Mouse (Mus musculus) monocyte, adult 5-6 weeks (primary cell): ENCODE results near the gene Ralgds. TPM values are rescaled to one million over a fixed set of nuclear protein-coding genes. Genes with fewer than 3 reads are reported as not detected.

Experiments used
- ATAC-seq: fragments of 153-309, 156-312 bp; replicated peaks from 2 replicates; pipeline ENCODE4 v1.8.0; 2017; ENCODE audit warnings: mild to moderate bottlenecking; ENCODE audit not compliant: low TSS enrichment, insufficient number of reproducible peaks, severe bottlenecking, poor library complexity, low FRiP score
- total RNA-seq: library from RNA; stranded (forward); fragments of 200-1000, 200-491, 200-594 nt; gene quantifications from 3 replicates; pipeline ENCODE4 v1.2.3, GENCODE M21; 2017

The Ralgds gene
- total RNA-seq, 1 experiment from 2014 or later, result 14.6 TPM

DNA sequence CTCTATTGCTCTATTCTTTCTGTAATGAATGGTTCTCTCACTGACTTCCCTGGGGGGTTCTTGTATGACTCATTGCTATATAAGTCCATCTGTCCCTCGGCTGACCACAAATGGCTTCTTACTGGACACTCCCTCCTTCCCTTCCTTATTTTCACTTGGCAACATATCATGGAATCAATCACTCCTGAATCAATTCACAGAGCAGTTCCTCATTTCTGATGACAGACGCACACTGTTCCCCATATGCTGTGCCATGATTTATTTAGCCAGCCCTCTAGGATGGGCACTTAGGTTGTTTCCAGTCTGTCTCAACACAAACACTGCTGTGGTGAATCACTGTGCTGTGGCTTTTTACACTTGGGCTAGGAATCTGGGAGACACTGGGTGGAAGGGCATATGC, 78.6 kb downstream of the Ralgds start:
- ATAC-seq, result peak; percentile 95

DNA sequence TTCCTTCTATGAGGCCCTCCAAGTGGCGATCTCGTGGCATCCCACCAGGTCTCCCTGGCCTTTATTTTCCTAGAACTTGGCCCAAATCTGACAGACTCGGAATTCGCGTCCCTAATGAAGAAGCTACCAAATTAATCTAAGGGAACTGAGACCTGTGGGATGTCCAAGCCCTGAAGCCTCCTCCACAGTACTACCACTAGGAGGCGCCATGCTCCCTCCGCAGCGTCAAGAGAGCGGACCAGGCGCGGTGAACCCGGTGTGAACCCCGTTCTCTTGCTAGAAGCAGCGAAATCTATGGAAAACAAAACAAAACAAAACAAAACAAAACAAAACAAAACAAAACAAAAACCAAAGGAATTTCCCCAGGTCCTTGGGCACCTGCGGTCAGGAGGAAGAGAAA, 79.9 kb downstream of the Ralgds start:
- ATAC-seq, result peak; percentile 51; the same call in 1 of the 2 replicates

DNA sequence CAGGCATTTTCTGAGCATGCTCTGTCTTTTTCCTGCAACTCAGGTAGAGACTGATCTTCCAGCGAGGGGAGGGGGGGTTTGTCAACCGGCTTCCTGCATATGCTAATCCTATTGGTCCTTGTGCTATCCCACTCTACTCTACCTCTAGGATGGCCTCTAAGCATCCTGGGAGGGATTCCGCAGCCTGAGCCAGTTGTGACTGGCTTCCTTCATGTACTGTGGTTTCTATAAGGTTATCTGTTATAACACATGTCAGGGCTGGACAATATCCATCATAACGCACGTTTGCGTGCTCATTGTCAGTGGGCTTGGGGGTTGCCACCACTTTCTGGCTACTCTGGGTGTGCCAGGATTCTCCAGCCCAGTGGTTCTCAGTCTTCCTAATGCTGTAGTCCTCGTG, 83.1 kb downstream of the Ralgds start:
- ATAC-seq, result no peak

DNA sequence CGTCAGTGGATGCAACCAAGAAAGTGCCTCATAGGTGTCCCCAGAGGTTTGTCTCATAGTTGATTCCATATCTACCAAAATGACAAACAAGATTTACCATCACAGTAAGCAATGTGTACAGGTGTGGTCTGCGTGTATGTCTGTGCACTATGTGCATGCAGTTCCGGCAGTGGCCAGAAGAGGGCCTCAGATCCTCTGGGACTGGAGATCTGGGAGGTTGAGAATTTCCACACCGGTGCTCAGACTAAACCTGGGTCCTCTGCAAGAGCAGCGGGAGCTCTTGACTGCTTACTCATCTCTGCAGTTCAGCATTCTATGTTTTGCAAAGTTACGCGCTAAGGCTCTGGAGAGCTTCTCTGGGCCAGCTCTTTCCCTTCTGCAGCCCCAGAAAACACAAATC, 84.1 kb downstream of the Ralgds start:
- no peak for ATAC-seq

DNA sequence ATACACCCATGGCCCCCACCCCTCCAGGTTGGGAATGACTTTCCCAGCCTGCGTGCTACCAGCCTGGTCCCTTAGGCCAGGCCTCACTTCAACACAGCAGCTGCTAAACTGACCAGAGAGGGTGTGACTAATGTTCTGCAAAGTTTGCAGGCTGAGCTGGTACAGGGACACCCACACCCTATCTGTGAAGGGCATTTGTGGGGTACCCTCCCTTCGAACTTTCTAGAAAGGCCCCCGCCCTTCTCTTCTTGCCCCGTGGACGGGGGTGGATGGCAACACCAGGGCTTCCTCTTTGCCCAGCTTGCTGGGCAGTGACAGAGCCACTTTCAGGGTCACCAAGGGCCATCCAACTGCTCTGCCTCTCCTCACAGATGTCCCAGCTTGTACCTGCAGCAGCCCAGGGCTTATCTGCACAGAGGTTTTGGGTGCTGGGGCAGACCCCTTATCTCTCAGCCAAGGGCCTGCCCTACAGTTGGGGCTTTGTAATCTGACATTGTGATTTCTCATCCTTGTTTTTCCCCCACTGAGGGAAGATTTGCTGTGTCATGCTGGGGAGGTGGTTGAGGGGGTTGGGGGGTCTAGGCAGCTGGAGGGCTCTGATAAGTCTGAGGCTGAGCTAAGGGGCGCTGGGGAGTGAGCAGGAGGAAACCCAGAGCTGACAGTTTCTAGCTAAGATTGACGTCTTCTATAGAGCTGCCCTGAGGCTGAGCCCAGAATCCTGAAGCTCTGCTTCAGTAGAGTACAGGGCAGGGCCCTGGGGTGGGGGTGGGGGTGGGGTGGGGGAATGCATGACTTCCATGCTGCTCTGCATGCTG, 85.0 kb downstream of the Ralgds start:
- ATAC-seq, result peak; percentile 44

DNA sequence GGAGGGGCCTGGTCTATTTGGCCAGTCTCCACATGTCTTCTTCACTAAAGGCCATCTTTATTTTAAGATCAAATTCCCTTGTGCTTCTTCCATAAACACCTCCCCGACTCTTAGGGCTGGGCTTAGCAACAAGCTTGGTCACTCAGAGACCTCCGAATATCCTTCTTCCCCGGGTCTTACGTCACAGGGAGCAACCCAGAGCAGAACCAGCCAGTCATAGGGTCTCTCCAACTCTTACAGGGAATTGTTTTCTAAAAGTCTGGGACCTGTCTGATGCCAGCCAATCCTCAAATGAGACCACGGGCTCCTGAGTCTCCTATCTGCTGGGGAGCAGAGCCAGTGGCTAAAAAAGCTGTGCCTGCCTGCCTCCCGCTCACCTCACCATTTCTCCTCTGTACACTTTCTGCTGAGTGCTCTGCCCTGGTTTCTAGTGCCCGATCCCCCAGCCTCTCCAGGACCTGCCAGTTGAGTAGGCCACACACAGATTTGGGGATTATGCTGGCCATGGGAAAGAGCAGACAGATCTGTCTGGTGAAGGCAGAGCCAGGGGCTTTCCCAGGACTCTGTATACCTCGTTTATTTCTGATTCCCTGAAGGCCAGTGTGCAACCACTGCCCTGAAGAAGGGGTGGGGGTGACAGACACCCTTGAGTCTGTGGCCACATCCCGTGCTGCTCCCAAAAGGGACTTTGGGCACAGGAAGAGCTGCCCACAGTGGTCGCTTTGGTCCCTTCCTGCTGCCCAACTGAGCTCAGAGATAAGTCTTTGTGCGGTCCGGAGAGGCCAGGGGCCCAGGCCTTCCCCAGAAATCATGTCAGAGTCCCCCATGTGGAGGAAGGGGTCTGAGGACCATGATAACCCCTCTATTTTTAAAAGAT, 86.0 kb downstream of the Ralgds start:
- no peak for ATAC-seq

DNA sequence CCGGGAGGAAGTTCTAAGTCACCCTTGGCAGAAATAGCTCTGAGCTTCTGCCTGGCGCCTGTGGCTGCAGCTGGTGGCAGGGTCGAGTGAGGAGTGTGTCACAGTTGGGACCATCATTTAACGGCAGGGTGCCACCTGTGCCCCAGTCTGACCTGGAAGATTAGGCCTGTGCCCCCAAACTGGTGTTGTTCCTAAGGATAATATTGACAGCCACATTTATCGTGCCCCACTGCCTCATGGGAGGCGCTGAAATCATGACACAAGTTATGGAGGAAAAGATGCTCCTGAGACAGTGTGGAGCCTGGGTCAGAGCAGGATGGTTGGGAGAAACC, 86.6 kb downstream of the Ralgds start:
- ATAC-seq, result no peak

DNA sequence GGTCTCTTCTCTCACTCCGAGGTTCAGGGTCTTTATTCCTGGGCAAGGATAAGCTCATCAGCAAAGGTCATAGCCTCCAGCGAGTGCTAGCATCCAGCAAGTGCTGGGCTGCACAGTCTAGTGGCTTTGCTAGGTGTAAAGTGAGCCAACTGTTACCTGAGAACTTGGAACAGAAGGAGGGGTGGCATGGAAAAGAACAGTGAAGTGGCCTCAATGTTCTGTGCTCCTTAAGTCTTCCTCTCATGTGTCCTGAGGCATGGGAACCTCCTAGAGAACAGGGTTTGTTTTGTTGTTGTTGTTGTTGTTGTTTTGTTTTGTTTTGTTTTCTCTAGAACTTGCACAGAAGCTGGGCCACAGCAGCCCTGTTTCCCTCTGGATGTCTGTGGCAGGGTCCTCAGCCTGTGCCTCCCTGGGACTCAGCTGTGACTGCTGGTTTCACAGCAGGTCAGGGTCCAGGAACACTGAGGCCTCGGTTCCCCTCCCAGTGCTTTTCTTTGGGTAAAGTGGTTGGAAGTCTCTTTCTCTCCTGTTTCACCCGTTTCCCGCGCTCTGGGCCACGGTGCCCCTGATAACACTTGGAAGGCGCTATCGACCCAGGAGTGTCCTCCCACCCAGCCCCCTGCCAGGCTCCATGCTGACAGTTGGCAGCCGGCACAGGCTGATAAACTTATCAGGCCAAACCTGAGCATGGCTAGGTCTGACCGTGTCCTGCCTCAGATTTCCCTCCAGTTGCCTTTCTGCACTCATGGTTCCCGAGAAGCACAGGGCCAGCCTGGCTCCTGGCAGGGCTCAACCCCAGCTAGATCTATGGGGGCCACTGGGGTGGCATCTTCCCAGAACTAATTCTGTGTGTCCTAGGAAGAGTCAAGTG, 89.0 kb downstream of the Ralgds start:
- no peak for ATAC-seq

Other genes with a start within 250 kb of the Ralgds start
- 0.10 TPM in 1 of 3 replicates, not detected in the others for gene Ppp1r26, start 66.3 kb upstream of the Ralgds start, total RNA-seq
- gene 1700007K13Rik, start 46.8 kb upstream of the Ralgds start, total RNA-seq, result not detected in 3 replicates
- 6.6 to 12.3 TPM (median 7.7 TPM) in 3 replicates for gene Mrps2, start 45.1 kb upstream of the Ralgds start, total RNA-seq
- 0.76 to 1.8 TPM in 2 of 3 replicates, not detected in the other for gene Gbgt1, start 16.2 kb upstream of the Ralgds start, total RNA-seq
- gene Gm10134, start 7.0 kb upstream of the Ralgds start, total RNA-seq, result not detected in 3 replicates
- gene Cel, start 50.3 kb downstream of the Ralgds start, total RNA-seq, result not detected in 3 replicates
- 5.6 to 17.7 TPM (median 9.1 TPM) in 3 replicates for gene Gtf3c5, start 70.6 kb downstream of the Ralgds start, total RNA-seq
- gene Gfi1b, start 108.9 kb downstream of the Ralgds start, total RNA-seq, result 1.6 to 8.2 TPM (median 4.6 TPM) in 3 replicates
- gene Tsc1, start 128.1 kb downstream of the Ralgds start, total RNA-seq, result 14.2 to 29.8 TPM (median 24.7 TPM) in 3 replicates
- 1.3 to 10.1 TPM (median 3.3 TPM) in 3 replicates for gene Spaca9, start 186.6 kb downstream of the Ralgds start, total RNA-seq
- 0.39 to 1.6 TPM in 2 of 3 replicates, not detected in the other for gene Ak8, start 187.0 kb downstream of the Ralgds start, total RNA-seq